Mouse (Mus musculus) embryonic facial prominence, embryonic 14.5 days (tissue): ENCODE measurements around the gene Tlx3. TPM values are rescaled to one million over a fixed set of nuclear protein-coding genes. Genes with fewer than 3 reads are reported as not detected.

Experiments
- ATAC-seq: fragments of 200-750 bp; cut with Nextera tagmentation; 2 replicates; pipeline ENCODE4 v1.8.0; 2017; ENCODE audit warnings: low read depth, moderate number of reproducible peaks, moderate TSS enrichment
- DNase-seq: peaks from one replicate; pipeline ENCODE4 v3.0.0-alpha.2; 2015; ENCODE audit warnings: low spot score
- H3K27ac ChIP-seq: fragments of 300-500 bp; sonication (generic); replicated peaks from 2 replicates; pipeline ENCODE4 v1.5.1; 2014; ENCODE audit warnings: low read depth, mild to moderate bottlenecking, low read length, moderate library complexity
- H3K27me3 ChIP-seq: fragments of 300-500 bp; sonication (generic); replicated peaks from 2 replicates; pipeline ENCODE4 v1.6.1; 2014; ENCODE audit warnings: low read length; ENCODE audit not compliant: control insufficient read depth, insufficient read depth
- H3K36me3 ChIP-seq: fragments of 300-500 bp; sonication (generic); 2 replicates; pipeline ENCODE4 v1.6.1; 2014; ENCODE audit warnings: low read length, mixed read lengths; ENCODE audit not compliant: control insufficient read depth, insufficient read depth
- H3K4me1 ChIP-seq: fragments of 300-500 bp; sonication (generic); 2 replicates; pipeline ENCODE4 v1.6.1; 2014; ENCODE audit warnings: antibody characterized with exemption, low read length; ENCODE audit not compliant: control insufficient read depth, insufficient read depth
- H3K4me2 ChIP-seq: fragments of 300-500 bp; sonication (generic); 2 replicates; pipeline ENCODE4 v1.6.1; 2014; ENCODE audit warnings: low read depth, mild to moderate bottlenecking, low read length, moderate library complexity, mixed read lengths
- H3K4me3 ChIP-seq: fragments of 300-500 bp; sonication (generic); 2 replicates; pipeline ENCODE4 v1.5.1; 2014; ENCODE audit warnings: low read depth, mild to moderate bottlenecking, low read length
- H3K9ac ChIP-seq: fragments of 300-500 bp; sonication (generic); 2 replicates; pipeline ENCODE4 v1.6.1; 2014; ENCODE audit warnings: low read depth, mild to moderate bottlenecking, low read length, moderate library complexity, mixed read lengths
- H3K9me3 ChIP-seq: fragments of 300-500 bp; sonication (generic); 2 replicates; pipeline ENCODE4 v1.6.1; 2016; ENCODE audit warnings: low read length; ENCODE audit not compliant: control insufficient read depth
- WGBS: fragments of 180-500 bp; shearing (Covaris S2); extraction: QIAGEN DNeasy Blood & Tissue Kit; methylation state at CpG from one replicate; pipeline ENCODE4 v1.1.7; 2014; 5-methylcytosine and 5-hydroxymethylcytosine counted together
- polyA plus RNA-seq: library from polyadenylated mRNA; unstranded; fragments of >200 nt; fragmentation: Nextera tagmentation; extraction: Ambion mirVana; gene quantifications from 2 replicates; pipeline ENCODE4 v1.2.1, GENCODE M21; 2014

Gene Tlx3
- polyA plus RNA-seq, 1 experiment from 2014 or later: 1.9 TPM

GRCm38 (mm10) chr11:33199906-33200763 lies 3.3 kb downstream of the Tlx3 start:
- ATAC-seq (no peak), DNase-seq (no peak)
- no peak overlapping the region for H3K27ac ChIP-seq
- peaks cover 6% of the 10 kb centered on the region for H3K9me3 ChIP-seq
- peaks cover 99% of the 10 kb centered on the region for H3K27me3 ChIP-seq
- no peak overlapping the region; the same call in 1 of the 2 replicates for H3K9ac ChIP-seq
- 1% methylated on average over 45 of the region's 45 CpGs for WGBS
- H3K36me3 ChIP-seq: no peaks in the 10 kb centered on the region
- peaks cover 18% of the 10 kb centered on the region for H3K4me1 ChIP-seq
- peak overlapping the region; percentile 59 for H3K4me2 ChIP-seq
- H3K4me3 ChIP-seq: peak overlapping the region; percentile 35

- WGBS: 5% methylated on average over 15 of the region's 15 CpGs
- Histone ChIP-seq H3K36me3 (no peaks in the 10 kb centered on the region), H3K9ac (no peak overlapping the region), H3K4me2 (no peak overlapping the region), H3K4me3 (no peak overlapping the region), H3K27ac (no peak overlapping the region), H3K4me1 (peaks cover 18% of the 10 kb centered on the region), H3K27me3 (peaks cover 96% of the 10 kb centered on the region), H3K9me3 (peaks cover 6% of the 10 kb centered on the region)
- DNase-seq: no peak
- no peak for ATAC-seq
These were observed 4.3 kb downstream of the Tlx3 start for GRCm38 (mm10) chr11:33199117-33199514.

- Histone ChIP-seq H3K9ac (no peak overlapping the region), H3K4me2 (no peak overlapping the region), H3K4me3 (no peak overlapping the region), H3K27me3 (peaks cover 96% of the 10 kb centered on the region), H3K9me3 (peaks cover 6% of the 10 kb centered on the region), H3K36me3 (no peaks in the 10 kb centered on the region), H3K27ac (no peak overlapping the region), H3K4me1 (peaks cover 18% of the 10 kb centered on the region)
- ATAC-seq (no peak), DNase-seq (no peak)
- WGBS: 22% methylated on average over 22 of the region's 22 CpGs
These were observed 4.9 kb downstream of the Tlx3 start for GRCm38 (mm10) chr11:33198351-33199116.

GRCm38 (mm10) chr11:33197673-33198072 lies 5.7 kb downstream of the Tlx3 start:
- Histone ChIP-seq H3K9me3 (peaks cover 6% of the 10 kb centered on the region), H3K4me1 (peaks cover 12% of the 10 kb centered on the region; the same call in 1 of the 2 replicates), H3K27me3 (peaks cover 96% of the 10 kb centered on the region), H3K9ac (no peak overlapping the region), H3K4me3 (no peak overlapping the region), H3K4me2 (no peak overlapping the region), H3K27ac (no peak overlapping the region), H3K36me3 (no peaks in the 10 kb centered on the region)
- ATAC-seq: no peak
- DNase-seq: no peak
- WGBS: 28% methylated on average over 15 of the region's 15 CpGs

- Histone ChIP-seq H3K4me3 (no peak overlapping the region), H3K9me3 (peaks cover 6% of the 10 kb centered on the region), H3K27ac (no peak overlapping the region), H3K36me3 (no peaks in the 10 kb centered on the region), H3K4me1 (peaks cover 12% of the 10 kb centered on the region; the same call in 1 of the 2 replicates), H3K9ac (no peak overlapping the region), H3K27me3 (peaks cover 93% of the 10 kb centered on the region), H3K4me2 (no peak overlapping the region)
- no peak for ATAC-seq
- no peak for DNase-seq
- WGBS: 31% methylated on average over 13 of the region's 13 CpGs
These were observed 6.3 kb downstream of the Tlx3 start for GRCm38 (mm10) chr11:33197133-33197514.

GRCm38 (mm10) chr11:33196447-33197132 lies 6.8 kb downstream of the Tlx3 start:
- Histone ChIP-seq H3K27me3 (peaks cover 93% of the 10 kb centered on the region), H3K4me3 (no peak overlapping the region), H3K4me1 (peaks cover 12% of the 10 kb centered on the region; the same call in 1 of the 2 replicates), H3K36me3 (no peaks in the 10 kb centered on the region), H3K4me2 (no peak overlapping the region), H3K9me3 (peaks cover 6% of the 10 kb centered on the region), H3K27ac (no peak overlapping the region), H3K9ac (no peak overlapping the region)
- DNase-seq: no peak
- ATAC-seq: no peak
- 9% methylated on average over 24 of the region's 24 CpGs for WGBS

GRCm38 (mm10) chr11:33195531-33196446 lies 7.6 kb downstream of the Tlx3 start:
- peaks cover 6% of the 10 kb centered on the region for H3K9me3 ChIP-seq
- peaks cover 93% of the 10 kb centered on the region for H3K27me3 ChIP-seq
- ATAC-seq: no peak
- no peaks in the 10 kb centered on the region for H3K36me3 ChIP-seq
- H3K9ac ChIP-seq: no peak overlapping the region
- no peak overlapping the region for H3K27ac ChIP-seq
- WGBS: 4% methylated on average over 25 of the region's 25 CpGs
- H3K4me3 ChIP-seq: no peak overlapping the region
- no peak for DNase-seq
- peaks cover 8% of the 10 kb centered on the region; the same call in 1 of the 2 replicates for H3K4me1 ChIP-seq
- no peak overlapping the region for H3K4me2 ChIP-seq
